Mouse (Mus musculus) 416B (cell line): ENCODE data around the gene Mx1.

Experiments used
- DNase-seq: peaks from one replicate; pipeline ENCODE4 v3.0.0; 2011; ENCODE audit warnings: low read depth

Gene Mx1

DNA sequence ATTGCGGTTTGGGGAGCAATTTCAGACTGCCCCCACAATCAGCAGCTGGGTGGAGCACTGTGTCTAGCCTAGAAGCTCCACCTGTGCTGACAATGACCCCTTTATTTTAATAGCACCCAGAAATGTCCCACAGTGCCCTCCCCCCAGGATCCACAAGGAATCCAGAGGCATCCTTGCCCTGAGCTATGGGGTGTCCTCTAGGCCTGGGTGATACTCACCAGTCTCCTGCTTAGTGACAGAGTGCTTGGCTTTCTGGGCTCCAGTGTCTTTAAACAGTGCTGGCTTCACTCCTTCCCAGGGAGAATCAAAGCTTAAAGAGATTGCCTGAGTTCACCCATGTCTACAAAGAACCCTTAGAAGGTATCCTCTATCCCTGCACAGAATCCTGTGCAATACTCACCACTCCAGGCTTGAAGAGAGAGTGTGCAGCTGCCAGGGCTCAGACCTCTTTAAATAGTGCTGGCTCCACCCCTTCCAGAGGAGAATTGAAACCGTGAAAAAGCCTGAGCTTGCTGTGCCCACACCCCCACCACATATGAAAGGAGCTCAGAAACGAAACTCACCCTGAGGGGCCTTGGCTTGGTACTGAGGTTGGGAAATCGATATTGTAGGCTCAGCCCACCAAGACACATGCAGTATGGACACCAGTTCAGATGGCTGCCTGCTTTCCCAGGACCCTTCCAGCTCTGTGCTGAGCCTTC, at the start of gene Mx1:
Mx1 (minus strand) TSS at position 427 of the 701 bp plus-strand sequence.
- DNase-seq = peak; percentile 62

DNA sequence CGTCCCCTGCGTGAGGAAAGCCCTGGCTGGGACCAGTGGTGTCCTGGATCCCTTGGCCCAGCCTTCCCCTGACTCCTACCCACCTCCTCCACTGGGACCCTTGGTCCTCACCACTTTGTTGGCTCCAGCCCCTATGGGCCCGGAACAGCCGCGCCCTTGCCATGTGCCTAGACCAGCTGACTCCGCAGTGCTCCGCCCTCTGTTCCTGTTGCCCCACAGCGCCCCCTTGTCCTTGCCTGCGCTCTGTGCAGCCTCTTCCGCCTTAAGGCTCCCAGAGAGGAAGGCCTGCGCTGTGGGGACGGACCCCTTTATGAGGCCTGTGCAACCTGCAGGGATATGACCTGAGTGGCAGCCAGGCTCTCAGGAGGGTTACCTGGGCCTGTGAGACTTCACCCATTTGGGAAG, 49.6 kb upstream of the Mx1 start:
- no peak for DNase-seq

DNA sequence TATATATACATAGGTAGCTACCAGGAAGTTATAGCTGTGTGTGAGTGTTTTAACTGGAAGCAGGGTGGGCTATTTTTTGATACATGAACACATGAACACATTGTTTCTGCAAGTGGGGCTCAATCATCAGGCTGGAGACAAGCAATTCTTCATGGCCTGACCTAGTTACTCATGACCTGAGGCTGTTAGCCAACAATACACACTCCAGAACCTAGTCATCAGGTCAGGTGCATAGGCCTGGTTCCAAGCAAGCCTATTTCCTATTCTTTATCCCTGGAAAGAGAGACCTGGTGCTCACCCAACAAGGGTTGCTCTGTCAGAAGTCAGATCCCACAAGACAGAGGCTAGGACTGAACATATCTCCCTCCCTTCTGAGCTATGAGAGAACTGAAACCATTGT, 48.8 kb upstream of the Mx1 start:
- DNase-seq = no peak

DNA sequence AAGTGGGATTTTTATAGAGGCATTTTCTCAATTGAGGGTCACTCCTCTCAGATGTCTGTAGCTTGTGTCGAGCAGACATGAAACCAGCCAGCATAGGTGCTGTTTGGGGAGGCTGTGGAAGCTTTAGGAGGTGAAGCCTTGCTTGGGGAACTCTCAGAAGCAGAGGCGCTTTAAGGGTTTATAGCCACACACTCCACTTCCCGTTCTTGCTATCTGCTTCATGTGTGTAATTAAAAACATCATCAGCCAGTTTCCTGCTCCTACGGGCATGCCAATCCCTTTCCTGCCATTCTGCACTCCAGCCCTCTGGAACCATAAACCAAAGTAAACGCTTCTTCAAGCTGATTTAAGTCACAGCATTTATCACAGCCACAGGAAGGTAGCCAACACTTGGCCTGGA, 48.1 kb upstream of the Mx1 start:
- DNase-seq = no peak

DNA sequence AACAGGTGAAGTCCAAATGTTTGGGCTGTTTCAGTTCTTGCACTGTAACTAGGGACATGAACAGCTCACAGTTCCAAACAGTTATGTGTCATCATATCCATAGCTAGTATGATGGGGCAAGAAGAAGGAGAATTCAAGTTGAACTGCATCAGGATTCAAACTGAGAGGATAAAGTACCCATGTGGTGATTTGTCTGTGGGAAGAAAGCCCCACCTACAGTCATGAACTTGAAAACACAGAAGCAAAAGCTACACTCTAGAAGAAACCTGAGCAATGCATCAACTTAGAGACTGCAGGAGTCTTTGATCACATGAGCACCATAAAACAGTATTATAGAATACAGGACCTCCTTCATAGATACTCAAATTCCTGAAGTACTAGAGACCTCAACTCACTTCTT, 45.1 kb upstream of the Mx1 start:
- DNase-seq = peak; percentile 53

- no peak for DNase-seq
These were observed 42.1 kb upstream of the Mx1 start for GRCm38 (mm10) chr16:97504793-97505192.

DNA sequence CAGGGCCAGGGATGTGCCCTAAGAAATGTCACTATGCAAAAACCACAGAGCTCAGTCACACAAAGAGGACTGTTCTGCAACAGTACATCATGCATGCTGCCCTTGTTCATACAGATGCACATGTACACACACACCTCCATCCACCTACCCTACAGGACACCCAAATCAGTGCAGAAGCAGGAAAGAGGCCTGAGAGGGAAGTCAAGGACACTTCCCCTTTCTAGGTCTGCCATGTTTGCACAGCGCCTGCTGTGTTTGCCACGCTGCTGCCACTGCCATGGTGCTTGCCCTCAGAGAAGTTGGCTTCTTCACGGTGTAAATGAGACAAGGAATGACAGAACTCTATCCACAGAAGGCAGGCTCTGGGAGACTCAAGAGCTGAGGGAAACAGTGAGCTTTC, 41.1 kb upstream of the Mx1 start:
- DNase-seq = no peak

- no peak for DNase-seq
These were observed 38.2 kb upstream of the Mx1 start for GRCm38 (mm10) chr16:97500901-97501300.

GRCm38 (mm10) chr16:97499450-97499849, 36.7 kb upstream of the Mx1 start:
- DNase-seq = no peak

GRCm38 (mm10) chr16:97498139-97498538, 35.4 kb upstream of the Mx1 start:
- DNase-seq = no peak

DNA sequence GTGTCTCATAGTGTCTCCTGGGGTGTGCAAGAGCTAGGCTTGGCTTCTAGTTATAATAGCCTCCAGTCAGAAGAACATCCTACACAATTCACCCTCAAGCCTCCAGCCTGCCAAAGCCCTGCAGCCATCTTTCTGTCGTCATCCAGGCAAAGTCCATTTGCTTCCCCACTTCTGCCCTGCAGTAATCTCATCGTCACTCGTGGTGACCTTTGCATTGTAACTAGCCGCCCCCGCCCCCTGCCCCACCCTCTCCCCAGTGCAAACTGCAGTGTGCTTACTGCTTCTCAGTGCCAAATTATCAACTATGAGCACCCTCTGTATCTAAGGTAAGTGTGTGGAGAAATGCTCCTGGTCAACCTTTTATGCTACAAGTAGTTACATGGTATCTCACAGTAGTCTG, 35.0 kb upstream of the Mx1 start:
- DNase-seq = no peak

DNA sequence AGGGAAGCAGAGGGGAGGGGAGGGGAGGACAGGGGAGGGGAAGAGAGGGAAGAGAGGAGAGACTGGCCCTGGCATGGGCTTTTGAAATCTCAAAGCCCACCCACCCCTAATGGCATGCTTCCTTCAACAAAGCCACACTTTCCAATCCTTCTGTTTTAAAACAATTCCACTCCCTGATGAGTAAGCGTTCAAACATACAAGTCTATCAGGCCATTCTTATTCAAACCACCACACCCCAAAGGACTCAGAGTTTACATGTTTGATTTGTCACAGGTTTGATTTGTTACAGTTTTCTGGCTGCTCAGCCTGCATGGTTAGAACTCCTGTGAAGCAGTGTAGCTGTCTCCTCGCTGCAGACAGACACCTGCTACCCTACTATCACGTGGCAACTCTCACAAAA, 33.3 kb upstream of the Mx1 start:
- no peak for DNase-seq

DNA sequence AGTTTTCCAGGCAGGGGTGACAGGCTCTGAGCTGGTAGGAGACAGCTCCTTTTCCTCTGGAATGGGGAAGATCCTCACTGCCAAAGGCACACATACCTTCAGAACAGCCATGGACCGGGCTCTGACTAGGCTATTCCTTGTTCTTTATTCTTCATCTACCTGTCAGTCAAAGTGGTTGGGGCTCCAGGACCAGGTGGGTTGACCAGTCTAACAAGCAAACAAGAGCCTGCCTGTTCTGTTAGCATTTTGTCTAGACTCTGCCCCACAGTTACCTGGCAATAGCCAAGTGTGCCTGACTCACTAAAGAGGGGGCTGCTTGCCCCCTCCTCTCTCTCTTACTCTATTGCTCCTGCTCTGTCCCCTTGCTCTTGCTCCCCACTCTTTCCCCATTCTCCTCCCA, 29.7 kb upstream of the Mx1 start:
- no peak for DNase-seq

GRCm38 (mm10) chr16:97478655-97479054, 15.9 kb upstream of the Mx1 start:
- DNase-seq = peak; percentile 90

DNA sequence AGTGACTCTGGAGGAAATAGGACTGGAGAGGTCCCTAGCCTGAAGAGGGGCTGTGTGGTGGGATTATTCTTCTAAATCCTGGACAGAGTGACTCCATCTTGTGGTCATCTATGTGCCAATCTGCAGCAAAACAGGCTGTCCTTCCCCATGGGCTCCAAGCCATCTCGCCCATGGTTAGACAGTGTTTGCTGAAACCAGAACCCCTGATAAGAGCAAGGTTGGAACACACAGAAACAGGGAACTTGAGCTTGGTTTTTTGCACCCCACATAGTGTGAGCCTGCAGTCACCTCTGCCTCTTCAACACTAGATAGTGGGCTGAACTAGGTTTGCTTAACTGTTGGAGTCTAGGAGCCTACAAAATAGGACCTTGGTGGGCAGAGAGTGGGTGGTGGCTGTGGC, 13.8 kb upstream of the Mx1 start:
- DNase-seq = peak; percentile 55

GRCm38 (mm10) chr16:97475581-97475980, 12.9 kb upstream of the Mx1 start:
- no peak for DNase-seq

- DNase-seq = peak; percentile 71
These were observed 12.0 kb upstream of the Mx1 start for GRCm38 (mm10) chr16:97474671-97475070.

DNA sequence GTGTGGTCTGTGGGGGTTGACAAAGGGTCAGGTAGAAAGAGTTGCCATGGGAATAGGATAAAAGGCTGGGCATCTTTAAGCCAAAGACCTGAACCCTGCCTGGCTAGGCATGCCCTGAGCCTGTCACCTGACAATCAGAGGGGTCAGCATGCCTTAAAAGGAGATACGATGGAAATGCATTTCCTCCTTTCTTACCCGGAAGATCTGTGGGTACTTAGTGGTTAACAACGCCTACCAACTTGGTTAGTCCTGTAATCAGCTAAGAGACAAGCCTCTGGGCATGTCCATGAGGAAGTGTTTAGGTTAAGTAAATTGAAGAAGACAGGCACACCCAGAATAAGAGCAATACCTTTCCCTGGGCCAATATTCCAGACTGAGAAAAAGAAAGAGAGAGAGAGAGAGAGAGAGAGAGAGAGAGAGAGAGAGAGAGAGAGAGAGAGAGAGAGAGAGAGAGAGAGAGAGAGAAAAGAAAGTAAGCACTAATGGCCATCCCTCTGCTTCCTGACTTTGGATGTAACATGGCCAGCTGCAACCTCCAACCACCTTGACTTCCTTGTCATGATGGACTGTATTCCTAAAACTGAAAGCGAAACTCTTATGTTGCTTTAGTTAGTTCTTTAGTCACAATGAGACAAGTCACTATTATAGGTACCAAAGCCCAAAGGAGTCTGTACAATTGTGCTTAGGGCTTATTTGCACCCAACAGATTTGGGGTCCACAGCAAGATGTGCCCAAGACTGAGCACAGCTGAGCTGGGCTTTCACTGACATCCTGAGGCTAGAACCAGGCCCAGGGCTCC, 5.5 kb upstream of the Mx1 start:
- DNase-seq = peak; percentile 89

DNA sequence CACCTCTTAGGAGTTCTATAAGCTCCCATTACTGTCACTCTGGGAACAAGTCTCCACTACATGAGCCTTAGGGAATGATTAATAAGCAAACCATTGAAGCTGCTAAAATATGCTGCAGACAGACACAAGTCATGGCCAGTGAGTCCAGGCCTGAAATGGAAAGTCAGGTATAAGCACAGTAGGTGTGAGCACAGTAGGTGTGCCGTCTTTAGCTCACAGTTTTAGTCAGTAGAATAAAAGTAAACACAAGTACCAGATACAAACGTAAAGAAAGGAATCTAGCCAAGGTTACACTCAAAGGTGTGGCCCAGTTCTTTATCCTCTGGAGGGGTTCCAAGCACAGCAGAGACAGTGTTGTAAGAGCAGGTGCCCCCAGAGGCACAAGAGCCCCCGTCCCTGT, 4.8 kb upstream of the Mx1 start:
- DNase-seq = no peak

- peak; percentile 85 for DNase-seq
These were observed 3.7 kb upstream of the Mx1 start for GRCm38 (mm10) chr16:97466182-97466957.

GRCm38 (mm10) chr16:97461271-97461670, 1.4 kb downstream of the Mx1 start:
- peak; percentile 69 for DNase-seq

DNA sequence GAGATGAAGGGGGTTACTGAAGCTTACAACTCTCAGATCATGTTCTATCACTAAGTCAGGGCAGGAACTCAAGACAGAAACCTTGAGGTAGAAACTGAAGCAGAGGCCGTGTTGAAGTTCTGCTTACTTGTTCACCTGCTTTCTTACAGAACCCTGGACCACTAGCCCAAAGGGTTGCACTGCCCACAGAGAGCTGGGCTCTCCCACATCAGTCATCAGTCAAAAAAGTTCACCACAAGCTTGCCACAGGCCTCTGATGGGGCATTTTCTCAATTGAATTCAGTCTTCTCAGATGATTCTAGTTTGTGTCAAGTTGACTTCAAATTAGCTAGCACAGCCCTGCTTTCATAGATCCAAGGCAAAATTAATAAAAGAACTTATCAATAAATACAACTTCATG, 2.9 kb downstream of the Mx1 start:
- DNase-seq = no peak

- peak; percentile 89 for DNase-seq
These were observed 15.3 kb downstream of the Mx1 start for GRCm38 (mm10) chr16:97447386-97447785.
